Mouse (Mus musculus): ENCODE data around the gene Insig1. TPM values are rescaled to one million over a fixed set of nuclear protein-coding genes. Genes with fewer than 3 reads are reported as not detected.

Insig1 gene
- polyA plus RNA-seq (2017; shearing (Covaris generic)) = 183 TPM

GRCm38 (mm10) chr5:28070828-28071455, at the start of gene Insig1:
TSS of gene Insig1 (plus strand) at chr5:28071363.

Other genes with a start within 250 kb of the Insig1 start
- not detected for gene Htr5a, start 229.2 kb upstream of the Insig1 start, polyA plus RNA-seq (2017; shearing (Covaris generic))
- gene En2, start 94.3 kb downstream of the Insig1 start, polyA plus RNA-seq (2017; shearing (Covaris generic)) = 0.14 TPM
- gene Cnpy1, start 174.4 kb downstream of the Insig1 start, polyA plus RNA-seq (2017; shearing (Covaris generic)) = 0.17 TPM
- 103 TPM for gene Rbm33, start 245.8 kb downstream of the Insig1 start, polyA plus RNA-seq (2017; shearing (Covaris generic))

Data from effector memory CD4-positive, alpha-beta T cell, adult 5 months (primary cell).